Mouse (Mus musculus): ENCODE measurements at regions not wholly inside any gene's neighbourhood (a gene's known extent, or its start where the extent isn't known, plus 50 kb on each side); places are given as distances from the start of the nearest gene placed in this dataset.

DNA sequence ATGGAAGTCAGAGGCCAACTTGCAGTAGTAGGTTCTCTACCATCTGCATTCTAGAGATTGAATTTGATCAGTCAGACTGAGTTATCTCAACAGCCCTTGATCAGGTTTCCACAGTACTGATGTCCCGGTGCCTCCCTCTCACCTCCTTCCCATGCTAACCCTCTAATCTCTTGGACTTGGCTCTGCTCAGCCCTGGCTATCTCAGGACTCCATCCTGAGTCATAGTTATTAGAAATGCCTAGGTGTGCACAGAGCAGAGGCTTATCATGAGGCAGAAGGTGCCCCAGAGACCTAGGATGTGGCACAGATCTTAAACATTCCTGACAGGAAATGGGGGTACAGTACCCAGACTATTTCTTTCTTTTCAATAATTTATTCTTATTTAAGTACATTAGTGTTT lies 87.3 kb downstream of the Snrpe start:
- TF ChIP-seq POLR2AphosphoS2 (IDR thresholded peaks at IDR 0.05; ENCODE audit: insufficient read length, low read depth) (no peak), MYOG (IDR thresholded peaks at IDR 0.05; ENCODE audit: control insufficient read depth in 1 of 3, insufficient read depth in 1 of 3, insufficient read length in 2 of 3, low read depth in 2 of 3) (no peak), TCF12 (IDR thresholded peaks at IDR 0.05; ENCODE audit: insufficient read depth, poor library complexity, severe bottlenecking) (no peak), POLR2A (IDR thresholded peaks at IDR 0.05; ENCODE audit: insufficient read length, low read depth) (no peak), CEBPB (IDR thresholded peaks at IDR 0.05; ENCODE audit: insufficient read depth, poor library complexity, severe bottlenecking) (no peak), MAX (IDR thresholded peaks at IDR 0.05; ENCODE audit: low read depth) (no peak), TCF3 (IDR thresholded peaks at IDR 0.05; ENCODE audit: insufficient read length, low read depth) (no peak), REST (IDR thresholded peaks at IDR 0.05; ENCODE audit: insufficient read depth, insufficient read length) (no peak), MYOD1 (IDR thresholded peaks at IDR 0.05; ENCODE audit: control insufficient read depth in 1 of 3, insufficient read length in 2 of 3, low read depth in 2 of 3) (no peak), USF1 (IDR thresholded peaks at IDR 0.05; ENCODE audit: low read depth) (no peak), SRF (IDR thresholded peaks at IDR 0.05; ENCODE audit: control insufficient read depth, insufficient read length, low read depth) (no peak), E2F4 (IDR thresholded peaks at IDR 0.05; ENCODE audit: insufficient read depth) (no peak)
- Histone ChIP-seq H3K27me3 (ENCODE audit: control insufficient read depth, insufficient read depth, insufficient read length) (peaks cover 24% of the 10 kb centered on the region), H3K4me2 (ENCODE audit: low read depth) (no peak overlapping the region), H3K36me3 (ENCODE audit: control insufficient read depth, insufficient read depth) (no peaks in the 10 kb centered on the region), H3K79me2 (ENCODE audit: control insufficient read depth, insufficient read depth) (no peaks in the 10 kb centered on the region), H3K4me3 (no peak overlapping the region), H3ac (ENCODE audit: control insufficient read depth, insufficient read length) (no peak overlapping the region)

DNA sequence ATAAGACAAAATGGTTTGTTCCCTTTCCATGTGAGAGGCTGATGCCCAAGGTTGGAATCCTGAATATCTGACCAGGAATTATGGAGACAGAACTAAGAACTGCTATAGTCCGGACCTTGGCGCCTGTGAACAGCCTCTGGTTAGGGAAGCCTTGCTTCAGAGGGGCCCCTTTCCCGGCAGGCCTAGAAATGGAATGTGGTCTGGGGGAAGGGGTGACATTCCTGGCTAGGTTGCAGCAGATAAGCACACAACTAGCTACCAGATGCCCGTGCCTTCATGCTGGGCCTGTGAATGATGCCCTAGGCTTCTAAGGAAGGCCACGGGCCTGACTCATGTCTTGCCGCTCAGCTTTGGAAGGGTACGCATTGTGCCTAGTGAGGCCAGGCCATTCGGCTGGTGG lies 89.4 kb downstream of the Snrpe start:
- Histone ChIP-seq H3ac (ENCODE audit: control insufficient read depth, insufficient read length) (no peak overlapping the region), H3K4me3 (no peak overlapping the region), H3K4me2 (ENCODE audit: low read depth) (no peak overlapping the region), H3K27me3 (ENCODE audit: control insufficient read depth, insufficient read depth, insufficient read length) (peaks cover 16% of the 10 kb centered on the region), H3K79me2 (ENCODE audit: control insufficient read depth, insufficient read depth) (no peaks in the 10 kb centered on the region), H3K36me3 (ENCODE audit: control insufficient read depth, insufficient read depth) (no peaks in the 10 kb centered on the region)
- no peak for TF ChIP-seq POLR2AphosphoS2 (IDR thresholded peaks at IDR 0.05; ENCODE audit: insufficient read length, low read depth)
- TF ChIP-seq REST (IDR thresholded peaks at IDR 0.05; ENCODE audit: insufficient read depth, insufficient read length), result no peak
- TF ChIP-seq MAX (IDR thresholded peaks at IDR 0.05; ENCODE audit: low read depth), result no peak
- TF ChIP-seq TCF3 (IDR thresholded peaks at IDR 0.05; ENCODE audit: insufficient read length, low read depth), result no peak
- no peak for TF ChIP-seq TCF12 (IDR thresholded peaks at IDR 0.05; ENCODE audit: insufficient read depth, poor library complexity, severe bottlenecking)
- no peak for TF ChIP-seq USF1 (IDR thresholded peaks at IDR 0.05; ENCODE audit: low read depth)
- TF ChIP-seq CEBPB (IDR thresholded peaks at IDR 0.05; ENCODE audit: insufficient read depth, poor library complexity, severe bottlenecking), result no peak
- TF ChIP-seq MYOD1 (IDR thresholded peaks at IDR 0.05; ENCODE audit: control insufficient read depth in 1 of 3, insufficient read length in 2 of 3, low read depth in 2 of 3), result no peak
- TF ChIP-seq MYOG (IDR thresholded peaks at IDR 0.05; ENCODE audit: control insufficient read depth in 1 of 3, insufficient read depth in 1 of 3, insufficient read length in 2 of 3, low read depth in 2 of 3), result no peak

DNA sequence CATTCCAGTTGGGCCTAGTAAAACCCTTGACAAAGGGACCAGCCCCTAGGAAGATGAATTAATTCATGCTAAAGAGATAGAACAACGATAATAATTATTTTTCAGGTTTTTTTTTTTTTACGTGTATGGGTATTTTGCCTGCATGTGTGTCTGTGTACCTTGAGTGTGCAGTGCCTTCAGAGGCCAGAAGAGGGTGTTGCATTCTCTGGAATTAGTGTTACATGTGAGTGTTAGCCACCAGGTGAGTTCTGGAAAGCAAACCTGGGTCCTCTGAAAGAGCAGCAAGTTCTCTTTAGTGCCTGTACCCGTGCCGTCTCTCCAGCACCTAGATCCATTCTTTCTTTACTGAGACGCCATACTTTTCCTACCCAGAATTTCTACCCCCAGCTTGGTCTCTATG lies 92.8 kb upstream of the Sox13 start:
- no peaks in the 10 kb centered on the region for H3K36me3 ChIP-seq (ENCODE audit: control insufficient read depth, insufficient read depth)
- no peak overlapping the region for H3ac ChIP-seq (ENCODE audit: control insufficient read depth, insufficient read length)
- no peak overlapping the region for H3K4me3 ChIP-seq
- peaks cover 15% of the 10 kb centered on the region for H3K27me3 ChIP-seq (ENCODE audit: control insufficient read depth, insufficient read depth, insufficient read length)
- H3K79me2 ChIP-seq (ENCODE audit: control insufficient read depth, insufficient read depth), result no peaks in the 10 kb centered on the region
- no peak for TF ChIP-seq MYOG (IDR thresholded peaks at IDR 0.05; ENCODE audit: control insufficient read depth in 1 of 3, insufficient read depth in 1 of 3, insufficient read length in 2 of 3, low read depth in 2 of 3)
- no peak for TF ChIP-seq MYOD1 (IDR thresholded peaks at IDR 0.05; ENCODE audit: control insufficient read depth in 1 of 3, insufficient read length in 2 of 3, low read depth in 2 of 3)
- TF ChIP-seq SRF (IDR thresholded peaks at IDR 0.05; ENCODE audit: control insufficient read depth, insufficient read length, low read depth), result no peak
- no peak for TF ChIP-seq CEBPB (IDR thresholded peaks at IDR 0.05; ENCODE audit: insufficient read depth, poor library complexity, severe bottlenecking)
- TF ChIP-seq REST (IDR thresholded peaks at IDR 0.05; ENCODE audit: insufficient read depth, insufficient read length), result no peak
- no peak for TF ChIP-seq MAX (IDR thresholded peaks at IDR 0.05; ENCODE audit: low read depth)
- no peak for TF ChIP-seq POLR2AphosphoS2 (IDR thresholded peaks at IDR 0.05; ENCODE audit: insufficient read length, low read depth)
- no peak for TF ChIP-seq E2F4 (IDR thresholded peaks at IDR 0.05; ENCODE audit: insufficient read depth)
- no peak for TF ChIP-seq USF1 (IDR thresholded peaks at IDR 0.05; ENCODE audit: low read depth)
- no peak for TF ChIP-seq POLR2A (IDR thresholded peaks at IDR 0.05; ENCODE audit: insufficient read length, low read depth)
- no peak overlapping the region for H3K4me2 ChIP-seq (ENCODE audit: low read depth)

DNA sequence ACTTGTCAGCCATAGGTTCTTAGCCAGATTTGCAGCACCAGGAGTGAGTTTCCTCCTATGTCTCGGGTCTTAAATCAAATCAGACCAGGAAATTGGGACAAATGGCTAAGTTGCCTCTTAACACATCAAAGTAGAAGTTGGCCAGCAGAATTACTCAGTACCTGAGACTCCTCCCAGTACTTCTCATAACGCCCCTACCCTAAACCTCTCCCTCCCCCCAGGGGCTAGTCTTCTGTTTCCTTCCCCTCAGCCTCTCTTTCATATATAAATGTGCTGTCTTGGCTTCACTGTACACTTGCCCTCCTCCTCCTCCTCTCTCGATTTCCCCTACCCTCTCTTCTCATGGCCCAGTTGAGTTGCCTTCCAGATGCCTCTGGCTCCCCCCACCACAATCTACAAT lies 79.9 kb upstream of the Sox13 start:
- no peak overlapping the region for H3K4me3 ChIP-seq
- H3K79me2 ChIP-seq (ENCODE audit: control insufficient read depth, insufficient read depth), result no peaks in the 10 kb centered on the region
- H3K27me3 ChIP-seq (ENCODE audit: control insufficient read depth, insufficient read depth, insufficient read length), result peaks cover 46% of the 10 kb centered on the region
- no peaks in the 10 kb centered on the region for H3K36me3 ChIP-seq (ENCODE audit: control insufficient read depth, insufficient read depth)
- H3ac ChIP-seq (ENCODE audit: control insufficient read depth, insufficient read length), result no peak overlapping the region
- no peak for TF ChIP-seq CEBPB (IDR thresholded peaks at IDR 0.05; ENCODE audit: insufficient read depth, poor library complexity, severe bottlenecking)
- TF ChIP-seq TCF12 (IDR thresholded peaks at IDR 0.05; ENCODE audit: insufficient read depth, poor library complexity, severe bottlenecking), result no peak
- no peak for TF ChIP-seq POLR2AphosphoS2 (IDR thresholded peaks at IDR 0.05; ENCODE audit: insufficient read length, low read depth)
- TF ChIP-seq MYOG (IDR thresholded peaks at IDR 0.05; ENCODE audit: control insufficient read depth in 1 of 3, insufficient read depth in 1 of 3, insufficient read length in 2 of 3, low read depth in 2 of 3), result no peak
- no peak for TF ChIP-seq TCF3 (IDR thresholded peaks at IDR 0.05; ENCODE audit: insufficient read length, low read depth)
- no peak for TF ChIP-seq MYOD1 (IDR thresholded peaks at IDR 0.05; ENCODE audit: control insufficient read depth in 1 of 3, insufficient read length in 2 of 3, low read depth in 2 of 3)
- H3K4me2 ChIP-seq (ENCODE audit: low read depth), result no peak overlapping the region

DNA sequence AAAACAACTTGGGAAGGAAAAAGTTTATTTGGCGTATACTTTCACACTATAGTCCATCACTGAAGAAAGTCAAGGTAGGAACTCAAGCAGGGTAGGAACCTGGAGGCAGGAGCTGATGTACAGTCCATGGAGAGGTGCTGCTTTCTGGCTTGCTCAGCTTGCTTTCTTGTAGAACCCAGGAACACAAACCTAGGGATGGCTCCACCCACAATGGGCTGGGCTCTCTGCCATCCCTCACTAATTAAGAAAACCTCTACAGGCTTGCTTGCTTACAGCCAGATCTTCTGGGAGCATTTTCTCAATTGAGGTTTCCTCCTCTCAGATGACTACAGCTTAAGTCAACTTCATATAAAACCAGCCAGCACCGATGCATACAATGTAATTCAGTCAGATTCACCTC lies 79.2 kb upstream of the Sox13 start:
- no peaks in the 10 kb centered on the region for H3K36me3 ChIP-seq (ENCODE audit: control insufficient read depth, insufficient read depth)
- H3K4me3 ChIP-seq, result no peak overlapping the region
- H3K27me3 ChIP-seq (ENCODE audit: control insufficient read depth, insufficient read depth, insufficient read length), result peaks cover 45% of the 10 kb centered on the region
- no peak overlapping the region for H3K4me2 ChIP-seq (ENCODE audit: low read depth)
- H3K79me2 ChIP-seq (ENCODE audit: control insufficient read depth, insufficient read depth), result no peaks in the 10 kb centered on the region
- TF ChIP-seq E2F4 (IDR thresholded peaks at IDR 0.05; ENCODE audit: insufficient read depth) (no peak), MYOD1 (IDR thresholded peaks at IDR 0.05; ENCODE audit: control insufficient read depth in 1 of 3, insufficient read length in 2 of 3, low read depth in 2 of 3) (no peak), POLR2AphosphoS2 (IDR thresholded peaks at IDR 0.05; ENCODE audit: insufficient read length, low read depth) (no peak), POLR2A (IDR thresholded peaks at IDR 0.05; ENCODE audit: insufficient read length, low read depth) (no peak), CEBPB (IDR thresholded peaks at IDR 0.05; ENCODE audit: insufficient read depth, poor library complexity, severe bottlenecking) (no peak), TCF3 (IDR thresholded peaks at IDR 0.05; ENCODE audit: insufficient read length, low read depth) (no peak), MAX (IDR thresholded peaks at IDR 0.05; ENCODE audit: low read depth) (no peak)
- no peak overlapping the region for H3ac ChIP-seq (ENCODE audit: control insufficient read depth, insufficient read length)
